Mouse (Mus musculus): Measurements from ENCODE around the gene Gm28042.

DNA sequence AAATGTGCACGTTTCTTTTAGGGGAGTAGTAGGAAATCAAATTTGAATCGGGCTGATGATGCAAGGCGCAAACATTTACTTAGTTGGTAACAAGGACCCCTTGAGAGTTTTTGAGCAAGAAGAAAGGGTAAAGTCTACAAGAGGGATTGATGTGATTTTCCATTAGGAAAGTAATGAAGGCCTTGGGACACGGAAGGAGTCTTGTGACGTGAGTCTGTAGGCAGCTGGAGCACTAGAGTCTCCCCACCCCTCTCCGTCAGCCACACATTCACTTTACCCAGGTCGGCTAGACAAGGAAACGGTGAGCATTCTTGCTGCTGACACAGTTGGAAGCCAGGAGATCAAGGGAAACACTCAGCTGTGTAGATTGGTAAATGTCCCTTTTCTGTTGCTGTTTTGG, 41.4 kb upstream of the Gm28042 start:
- no peak for TF ChIP-seq CTCF (IDR thresholded peaks at IDR 0.05; ENCODE audit: insufficient read depth, low read length)
- peak; percentile 50; the same call in 1 of the 2 replicates for TF ChIP-seq POLR2A (IDR thresholded peaks at IDR 0.05; ENCODE audit: borderline replicate concordance, extremely low read depth, low read depth, low read length)
